Mouse (Mus musculus) forebrain, embryonic 12.5 days (tissue): Measurements from ENCODE around the gene Adipoq. TPM values are rescaled to one million over a fixed set of nuclear protein-coding genes. Genes with fewer than 3 reads are reported as not detected.
A peak's percentile ranks its signal among the peaks of the same experiment; 100 is the strongest.
"Not testable (repeated sequence)": the region's sequence is repeated elsewhere in the genome, so short reads cannot be mapped to it uniquely, and the experiment has no call there.

Experiments used
- ATAC-seq: fragments of 200-750 bp; cut with Nextera tagmentation; 2 replicates; pipeline ENCODE4 v1.8.0; 2017; ENCODE audit warnings: moderate TSS enrichment; ENCODE audit not compliant: low FRiP score
- H3K27ac ChIP-seq: fragments of 300-500 bp; sonication (generic); 2 replicates; pipeline ENCODE4 v1.5.1; 2016; ENCODE audit warnings: mild to moderate bottlenecking
- H3K27me3 ChIP-seq: fragments of 300-500 bp; sonication (generic); 2 replicates; pipeline ENCODE4 v1.6.1; 2016; ENCODE audit warnings: mild to moderate bottlenecking
- H3K36me3 ChIP-seq: fragments of 300-500 bp; sonication (generic); replicated peaks from 2 replicates; pipeline ENCODE4 v1.6.1; 2016; ENCODE audit warnings: mild to moderate bottlenecking
- H3K4me1 ChIP-seq: fragments of 300-500 bp; sonication (generic); 2 replicates; pipeline ENCODE4 v1.6.1; 2016
- H3K4me2 ChIP-seq: fragments of 300-500 bp; sonication (generic); 2 replicates; pipeline ENCODE4 v1.6.1; 2016; ENCODE audit warnings: mild to moderate bottlenecking, moderate library complexity
- H3K4me3 ChIP-seq: fragments of 300-500 bp; sonication (generic); replicated peaks from 2 replicates; pipeline ENCODE4 v1.5.1; 2016; ENCODE audit warnings: mild to moderate bottlenecking
- H3K9ac ChIP-seq: fragments of 300-500 bp; sonication (generic); 2 replicates; pipeline ENCODE4 v1.6.1; 2016; ENCODE audit warnings: mild to moderate bottlenecking
- H3K9me3 ChIP-seq: fragments of 300-500 bp; sonication (generic); 2 replicates; pipeline ENCODE4 v1.6.1; 2016
- WGBS: fragments of 180-500 bp; shearing (Covaris S2); methylation state at CpG from one replicate; pipeline ENCODE4 v1.1.7; 2016; 5-methylcytosine and 5-hydroxymethylcytosine counted together
- polyA plus RNA-seq: library from polyadenylated mRNA; unstranded; fragments of >200 nt; fragmentation: Nextera tagmentation; extraction: Ambion mirVana; gene quantifications from 2 replicates; pipeline ENCODE4 v1.2.1, GENCODE M21; 2016

Adipoq gene
- not detected in 2 replicates for polyA plus RNA-seq

GRCm38 (mm10) chr16:23146280-23146679 is at the start of gene Adipoq:
Gene Adipoq (plus strand): TSS chr16:23146536.
- no peaks in the 10 kb centered on the region for H3K27me3 ChIP-seq
- H3K4me3 ChIP-seq = no peak within 1 kb of the TSS
- ATAC-seq = no peak
- H3K36me3 ChIP-seq = no peaks in the 10 kb centered on the region
- WGBS = 85% methylated on average over 3 of the region's 3 CpGs
- no peak within 1 kb of the TSS for H3K9ac ChIP-seq
- no peak within 1 kb of the TSS for H3K27ac ChIP-seq
- H3K9me3 ChIP-seq = no peaks in the 10 kb centered on the region
- no peaks in the 10 kb centered on the region for H3K4me1 ChIP-seq
- H3K4me2 ChIP-seq = no peak within 1 kb of the TSS

- not testable (repeated sequence) for H3K27ac ChIP-seq, H3K9ac ChIP-seq, H3K36me3 ChIP-seq, H3K4me2 ChIP-seq, H3K4me3 ChIP-seq, H3K9me3 ChIP-seq, ATAC-seq
- WGBS = 92% methylated on average over 1 of the region's 1 CpGs
- Histone ChIP-seq H3K4me1 (peaks cover 14% of the 10 kb centered on the region), H3K27me3 (peaks cover 13% of the 10 kb centered on the region)
These were observed 49.5 kb upstream of the Adipoq start for GRCm38 (mm10) chr16:23096886-23097285.

GRCm38 (mm10) chr16:23097290-23098104 is 48.8 kb upstream of the Adipoq start:
- Histone ChIP-seq H3K4me1 (peaks cover 15% of the 10 kb centered on the region), H3K27me3 (peaks cover 13% of the 10 kb centered on the region)
- H3K9ac ChIP-seq, H3K27ac ChIP-seq, H3K36me3 ChIP-seq, H3K4me3 ChIP-seq, ATAC-seq, H3K4me2 ChIP-seq, H3K9me3 ChIP-seq: not testable (repeated sequence)
- WGBS = 86% methylated on average over 8 of the region's 8 CpGs

GRCm38 (mm10) chr16:23098105-23098452 is 48.3 kb upstream of the Adipoq start:
- not testable (repeated sequence) for H3K27ac ChIP-seq, H3K9me3 ChIP-seq, H3K36me3 ChIP-seq, ATAC-seq, H3K4me3 ChIP-seq, H3K4me2 ChIP-seq, H3K9ac ChIP-seq
- peaks cover 19% of the 10 kb centered on the region for H3K4me1 ChIP-seq
- H3K27me3 ChIP-seq = peaks cover 17% of the 10 kb centered on the region
- WGBS = 97% methylated on average over 1 of the region's 1 CpGs

GRCm38 (mm10) chr16:23099632-23100031 is 46.7 kb upstream of the Adipoq start:
- H3K27me3 ChIP-seq = peaks cover 17% of the 10 kb centered on the region
- H3K4me3 ChIP-seq = peak overlapping the region; percentile 35
- ATAC-seq = no peak
- WGBS = under 1% methylated on average over 12 of the region's 12 CpGs
- H3K9ac ChIP-seq = peak overlapping the region; percentile 47
- H3K9me3 ChIP-seq = no peaks in the 10 kb centered on the region
- peak overlapping the region; percentile 57 for H3K4me2 ChIP-seq
- no peak overlapping the region for H3K27ac ChIP-seq
- no peaks in the 10 kb centered on the region for H3K36me3 ChIP-seq
- H3K4me1 ChIP-seq = peaks cover 19% of the 10 kb centered on the region

GRCm38 (mm10) chr16:23100099-23100575 is 46.2 kb upstream of the Adipoq start:
- Histone ChIP-seq H3K27me3 (peaks cover 17% of the 10 kb centered on the region), H3K9ac (peak overlapping the region; percentile 47), H3K9me3 (no peaks in the 10 kb centered on the region), H3K4me3 (peak overlapping the region; percentile 35), H3K27ac (no peak overlapping the region), H3K36me3 (no peaks in the 10 kb centered on the region), H3K4me1 (peaks cover 19% of the 10 kb centered on the region), H3K4me2 (peak overlapping the region; percentile 57)
- ATAC-seq = peak; percentile 75
- WGBS = under 1% methylated on average over 9 of the region's 9 CpGs

- H3K4me1 ChIP-seq = peaks cover 19% of the 10 kb centered on the region
- peak overlapping the region; percentile 57 for H3K4me2 ChIP-seq
- WGBS = 15% methylated on average over 10 of the region's 10 CpGs
- peak overlapping the region; percentile 35 for H3K4me3 ChIP-seq
- H3K36me3 ChIP-seq = no peaks in the 10 kb centered on the region
- H3K27me3 ChIP-seq = peaks cover 17% of the 10 kb centered on the region
- H3K9me3 ChIP-seq = no peaks in the 10 kb centered on the region
- H3K9ac ChIP-seq = peak overlapping the region; percentile 47; the same call in 1 of the 2 replicates
- no peak overlapping the region for H3K27ac ChIP-seq
- ATAC-seq = no peak
These were observed 45.7 kb upstream of the Adipoq start for GRCm38 (mm10) chr16:23100613-23101012.

- Histone ChIP-seq H3K4me2 (peak overlapping the region; percentile 50), H3K9me3 (no peaks in the 10 kb centered on the region), H3K9ac (peak overlapping the region; percentile 17; the same call in 1 of the 2 replicates), H3K27me3 (peaks cover 17% of the 10 kb centered on the region), H3K4me3 (peak overlapping the region; percentile 30), H3K4me1 (peaks cover 21% of the 10 kb centered on the region), H3K36me3 (no peaks in the 10 kb centered on the region), H3K27ac (no peak overlapping the region)
- ATAC-seq = no peak
- 14% methylated on average over 15 of the region's 15 CpGs for WGBS
These were observed 43.8 kb upstream of the Adipoq start for GRCm38 (mm10) chr16:23102340-23103037.

GRCm38 (mm10) chr16:23103038-23103745 is 43.1 kb upstream of the Adipoq start:
- ATAC-seq = no peak
- peaks cover 21% of the 10 kb centered on the region for H3K4me1 ChIP-seq
- H3K4me3 ChIP-seq = peak overlapping the region; percentile 30
- H3K36me3 ChIP-seq = no peaks in the 10 kb centered on the region
- WGBS = 44% methylated on average over 17 of the region's 17 CpGs
- no peaks in the 10 kb centered on the region for H3K9me3 ChIP-seq
- H3K9ac ChIP-seq = no peak overlapping the region
- H3K27ac ChIP-seq = no peak overlapping the region
- H3K27me3 ChIP-seq = peaks cover 17% of the 10 kb centered on the region
- peak overlapping the region; percentile 50 for H3K4me2 ChIP-seq

GRCm38 (mm10) chr16:23103841-23104240 is 42.5 kb upstream of the Adipoq start:
- peaks cover 23% of the 10 kb centered on the region for H3K4me1 ChIP-seq
- WGBS = 46% methylated on average over 2 of the region's 2 CpGs
- no peak for ATAC-seq
- no peaks in the 10 kb centered on the region for H3K9me3 ChIP-seq
- H3K4me3 ChIP-seq = no peak overlapping the region
- no peak overlapping the region for H3K4me2 ChIP-seq
- no peak overlapping the region for H3K9ac ChIP-seq
- H3K36me3 ChIP-seq = peaks cover 2% of the 10 kb centered on the region
- no peak overlapping the region for H3K27ac ChIP-seq
- peaks cover 17% of the 10 kb centered on the region for H3K27me3 ChIP-seq

GRCm38 (mm10) chr16:23106121-23106520 is 40.2 kb upstream of the Adipoq start:
- Histone ChIP-seq H3K27ac (no peak overlapping the region), H3K9me3 (no peaks in the 10 kb centered on the region), H3K4me3 (no peak overlapping the region), H3K27me3 (peaks cover 4% of the 10 kb centered on the region; the same call in 1 of the 2 replicates), H3K4me1 (peaks cover 29% of the 10 kb centered on the region), H3K9ac (no peak overlapping the region), H3K36me3 (peaks cover 24% of the 10 kb centered on the region), H3K4me2 (no peak overlapping the region)
- no peak for ATAC-seq
- WGBS = 78% methylated on average over 7 of the region's 7 CpGs
